Mouse (Mus musculus) lung, postnatal 0 days (tissue): ENCODE measurements around the gene Otub1.

Source experiments
- CTCF ChIP-seq: IDR thresholded peaks from 2 replicates; pipeline ENCODE4 v1.5.1; 2016; ENCODE audit warnings: antibody characterized with exemption, mild to moderate bottlenecking
- EP300 ChIP-seq: IDR thresholded peaks from 2 replicates; pipeline ENCODE4 v1.6.1; 2016; ENCODE audit warnings: antibody characterized with exemption, mild to moderate bottlenecking, control low read depth

- TF ChIP-seq CTCF (no peak), EP300 (no peak)
Measured at GRCm38 (mm10) chr19:7189026-7189425, 17.1 kb downstream of the Otub1 start.
